Mouse (Mus musculus): ENCODE results near the gene Rad23a.

DNA sequence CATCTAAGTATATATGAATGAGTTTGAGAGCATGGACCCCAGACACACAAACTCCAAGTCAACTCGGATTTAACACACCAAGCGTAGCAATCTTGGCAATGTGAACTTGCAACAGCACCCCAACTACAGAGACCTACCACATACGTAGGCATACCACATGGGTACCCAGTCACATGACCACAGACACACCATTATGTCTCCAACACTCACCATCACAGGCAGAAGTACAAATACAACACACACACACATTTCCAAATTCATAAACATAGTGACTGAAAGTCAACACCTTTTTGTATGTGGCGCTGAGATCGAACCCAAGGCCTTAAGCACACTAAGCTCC lies 30.6 kb downstream of the Rad23a start:
- TF ChIP-seq CTCF (IDR thresholded peaks at IDR 0.05; ENCODE audit: borderline replicate concordance, insufficient read depth, low read depth, low read length) (no peak), POLR2A (IDR thresholded peaks at IDR 0.05; ENCODE audit: borderline replicate concordance, insufficient read depth, low read length) (no peak)
